Mouse (Mus musculus): ENCODE results near the gene Taf15. TPM values are rescaled to one million over a fixed set of nuclear protein-coding genes. Genes with fewer than 3 reads are reported as not detected.
A peak's percentile ranks its signal among the peaks of the same experiment; 100 is the strongest.

Gene Taf15
- polyA plus RNA-seq, 1 experiment from 2014 or later, result 11.9 TPM

DNA sequence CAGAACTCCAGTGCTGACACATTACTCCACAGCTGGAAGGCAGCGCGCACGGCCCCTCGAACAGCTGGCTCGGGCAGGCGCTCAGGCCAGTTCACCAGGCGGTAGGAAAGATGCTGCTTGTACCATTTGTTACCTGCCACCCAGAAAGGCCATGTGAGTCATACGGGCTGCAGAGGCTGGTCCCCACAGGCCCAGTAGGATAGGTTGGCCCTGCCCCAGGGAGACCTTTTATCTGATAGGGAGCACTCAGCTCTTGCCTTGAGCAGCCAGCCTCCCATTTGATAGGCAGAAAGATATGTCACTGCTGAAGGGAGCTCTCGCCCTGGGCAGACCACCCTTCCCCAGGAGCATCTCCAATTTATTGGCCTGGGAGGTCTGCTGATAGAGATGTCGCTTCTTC is 25.3 kb upstream of the Taf15 start:
- no peak for DNase-seq (ENCODE audit: low spot score)
- peaks cover 48% of the 10 kb centered on the region for H3K4me1 ChIP-seq
- WGBS, result 45% methylated on average over 10 of the region's 10 CpGs
- H3K36me3 ChIP-seq, result no peaks in the 10 kb centered on the region
- peaks cover 54% of the 10 kb centered on the region for H3K27me3 ChIP-seq (ENCODE audit: low read depth, poor library complexity, severe bottlenecking)
- no peaks in the 10 kb centered on the region for H3K9me3 ChIP-seq (replicated peaks)
- H3K4me3 ChIP-seq, result no peak overlapping the region
- 0 out of 2 replicates have a peak overlapping the region, but pooled peaks have one; percentile 42 for H3K27ac ChIP-seq

DNA sequence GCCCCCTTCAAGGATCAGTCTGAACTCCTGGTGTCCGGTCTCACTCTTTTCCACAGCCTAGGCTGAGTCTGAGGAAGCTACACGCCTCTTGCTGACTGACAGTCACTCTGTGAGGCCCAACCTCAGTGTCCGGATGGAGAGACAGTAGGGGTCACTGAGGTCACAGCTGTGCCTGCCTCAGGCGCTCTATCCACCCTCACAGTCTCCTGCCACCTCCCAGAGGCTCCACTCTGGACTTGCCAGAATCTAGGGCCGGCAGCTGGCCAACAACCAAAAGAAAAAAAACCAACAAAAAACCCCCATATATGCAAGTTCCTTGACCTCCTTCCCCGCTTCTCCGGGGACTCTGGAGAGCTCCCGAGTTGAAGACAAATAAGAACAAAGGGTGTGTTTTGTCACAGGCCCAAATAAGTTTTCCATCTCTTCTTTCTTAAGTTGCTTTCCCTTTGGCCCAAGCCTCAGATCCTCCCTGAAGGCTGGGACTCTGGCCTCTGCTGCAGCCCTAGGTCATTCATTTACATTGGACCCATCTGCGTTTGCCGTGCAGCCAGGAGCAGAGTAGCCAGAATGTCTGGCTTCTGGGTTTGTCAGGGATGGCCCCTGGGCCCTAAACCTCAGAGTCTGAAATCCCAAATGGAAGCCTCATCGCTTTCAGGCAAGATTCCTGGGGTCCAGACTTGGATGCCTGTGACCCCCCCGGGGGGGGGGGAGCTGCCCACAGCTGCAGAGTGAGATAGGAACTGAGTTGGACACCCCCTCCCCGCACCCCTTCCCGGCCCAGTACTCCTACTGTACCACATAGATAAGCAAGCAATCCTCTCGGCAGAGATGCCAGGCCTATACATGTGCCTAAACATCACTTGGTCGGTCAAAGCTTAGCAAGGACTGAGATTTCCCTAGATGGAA is 24.6 kb upstream of the Taf15 start:
- DNase-seq (ENCODE audit: low spot score), result no peak
- Histone ChIP-seq H3K9me3 (replicated peaks) (no peaks in the 10 kb centered on the region), H3K4me3 (no peak overlapping the region), H3K36me3 (no peaks in the 10 kb centered on the region), H3K27me3 (ENCODE audit: low read depth, poor library complexity, severe bottlenecking) (peaks cover 48% of the 10 kb centered on the region), H3K27ac (peak overlapping the region; percentile 42; the same call in 1 of the 2 replicates), H3K4me1 (peaks cover 44% of the 10 kb centered on the region)
- WGBS, result 38% methylated on average over 16 of the region's 16 CpGs

DNA sequence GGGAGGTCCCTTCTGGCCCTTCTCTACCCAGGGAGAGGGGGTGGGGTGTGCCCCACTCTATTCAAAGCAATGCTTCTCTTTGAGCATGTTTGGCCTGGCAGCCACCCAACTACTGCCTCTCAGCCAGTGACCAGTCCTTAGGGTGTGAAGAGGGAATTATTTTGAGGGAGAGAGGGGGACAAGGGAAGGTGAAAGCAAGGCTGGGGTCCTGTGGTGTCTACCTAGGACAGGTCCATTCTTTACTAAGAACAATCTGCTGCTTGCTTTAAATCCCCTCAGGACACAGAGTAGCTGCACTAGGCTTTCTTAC is 24.0 kb upstream of the Taf15 start:
- peaks cover 42% of the 10 kb centered on the region for H3K27me3 ChIP-seq (ENCODE audit: low read depth, poor library complexity, severe bottlenecking)
- no peak overlapping the region for H3K4me3 ChIP-seq
- DNase-seq (ENCODE audit: low spot score), result no peak
- peak overlapping the region; percentile 54; the same call in 1 of the 2 replicates for H3K27ac ChIP-seq
- no peaks in the 10 kb centered on the region for H3K36me3 ChIP-seq
- H3K9me3 ChIP-seq (replicated peaks), result no peaks in the 10 kb centered on the region
- peaks cover 38% of the 10 kb centered on the region for H3K4me1 ChIP-seq

DNA sequence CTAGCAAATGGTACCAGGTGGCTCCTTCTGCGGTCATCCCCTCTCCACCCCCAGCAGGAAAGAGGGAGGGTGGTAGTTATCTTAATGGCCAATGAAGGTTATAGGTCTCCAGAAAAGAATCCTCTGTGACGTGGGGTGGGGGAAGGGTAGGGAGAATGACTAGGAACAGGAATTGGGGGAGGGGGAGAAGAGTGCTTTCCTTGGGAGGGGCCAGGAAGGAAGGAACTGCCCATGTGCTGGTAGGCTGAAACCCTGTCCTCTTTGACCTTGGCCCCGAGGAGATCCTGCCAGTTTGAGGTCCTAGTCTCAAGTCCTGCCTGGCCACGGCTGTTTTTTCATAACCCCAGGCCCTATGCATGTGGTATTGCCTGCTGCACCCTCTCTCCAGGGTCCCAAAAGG is 23.6 kb upstream of the Taf15 start:
- H3K4me3 ChIP-seq, result no peak overlapping the region
- DNase-seq (ENCODE audit: low spot score), result no peak
- peaks cover 35% of the 10 kb centered on the region for H3K4me1 ChIP-seq
- H3K27ac ChIP-seq, result 0 out of 2 replicates have a peak overlapping the region, but pooled peaks have one; percentile 54
- H3K27me3 ChIP-seq (ENCODE audit: low read depth, poor library complexity, severe bottlenecking), result peaks cover 37% of the 10 kb centered on the region
- H3K9me3 ChIP-seq (replicated peaks), result no peaks in the 10 kb centered on the region
- no peaks in the 10 kb centered on the region for H3K36me3 ChIP-seq
- WGBS, result 21% methylated on average over 4 of the region's 4 CpGs

DNA sequence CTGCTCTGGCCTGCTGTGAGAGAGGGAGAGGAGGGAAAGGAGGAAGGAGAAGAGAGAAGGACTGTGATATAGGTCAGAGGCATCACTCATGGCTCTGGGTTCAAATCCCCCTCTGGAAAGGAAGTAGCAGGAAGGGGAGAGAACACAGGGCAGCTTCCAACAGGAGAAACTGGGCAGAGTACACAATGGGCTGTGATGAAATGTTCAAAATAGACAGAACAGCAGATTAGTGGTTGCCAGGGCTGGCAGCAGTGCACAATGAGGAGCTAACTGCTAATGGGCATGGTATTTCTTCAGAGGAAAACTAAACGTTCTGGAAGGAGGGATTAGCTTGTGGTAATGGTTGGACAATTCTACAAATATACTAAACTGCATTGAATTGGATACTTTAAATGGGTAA is 22.3 kb upstream of the Taf15 start:
- H3K27ac ChIP-seq, result no peak overlapping the region
- no peak for DNase-seq (ENCODE audit: low spot score)
- no peaks in the 10 kb centered on the region for H3K36me3 ChIP-seq
- 68% methylated on average over 1 of the region's 1 CpGs for WGBS
- peaks cover 25% of the 10 kb centered on the region for H3K27me3 ChIP-seq (ENCODE audit: low read depth, poor library complexity, severe bottlenecking)
- H3K9me3 ChIP-seq (replicated peaks), result no peaks in the 10 kb centered on the region
- peaks cover 40% of the 10 kb centered on the region for H3K4me1 ChIP-seq
- H3K4me3 ChIP-seq, result no peak overlapping the region

DNA sequence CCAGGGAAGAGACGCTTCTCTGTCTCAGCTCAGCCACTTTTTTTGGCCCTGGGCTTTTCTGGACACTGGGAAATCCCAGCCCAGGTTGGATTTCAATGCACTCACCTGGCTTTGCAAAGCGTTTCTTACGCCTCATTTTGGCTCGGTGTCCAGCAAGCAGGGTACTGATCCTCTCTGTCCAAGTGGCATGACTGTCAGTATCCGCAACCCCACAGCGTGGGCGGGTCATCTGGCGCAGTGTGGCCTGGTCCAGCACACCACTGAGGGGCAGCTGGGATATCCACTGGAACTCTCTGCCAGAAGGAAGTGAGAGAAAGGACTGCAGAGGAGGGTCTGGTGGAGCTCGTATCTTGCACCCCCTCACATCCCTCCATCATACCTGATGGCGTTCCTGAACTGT is 21.6 kb upstream of the Taf15 start:
- 90% methylated on average over 10 of the region's 10 CpGs for WGBS
- H3K27me3 ChIP-seq (ENCODE audit: low read depth, poor library complexity, severe bottlenecking), result peaks cover 18% of the 10 kb centered on the region
- H3K4me1 ChIP-seq, result peaks cover 44% of the 10 kb centered on the region

DNA sequence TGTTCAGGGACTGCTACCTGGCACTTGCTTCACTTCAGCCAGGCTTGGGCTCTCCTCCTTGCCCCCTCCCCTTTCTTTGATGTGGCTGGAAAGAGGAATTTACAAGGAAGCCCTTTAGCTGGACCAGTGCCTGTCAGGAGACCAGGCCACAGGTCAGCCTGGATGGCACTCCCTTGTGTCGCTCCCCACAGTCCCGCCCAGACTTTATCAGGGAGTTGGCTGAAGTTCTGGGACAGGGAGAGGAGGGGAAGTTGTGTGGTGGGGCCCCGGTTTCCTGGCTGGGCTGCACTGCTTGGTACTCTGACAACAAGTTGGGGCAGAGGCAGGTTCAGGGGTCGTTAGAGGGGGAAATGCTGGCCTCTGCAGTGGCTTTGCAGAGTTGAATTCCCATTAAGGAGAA is 18.3 kb upstream of the Taf15 start:
- H3K4me1 ChIP-seq, result peaks cover 43% of the 10 kb centered on the region
- no peak overlapping the region for H3K4me3 ChIP-seq
- H3K9me3 ChIP-seq (replicated peaks), result no peaks in the 10 kb centered on the region
- no peaks in the 10 kb centered on the region for H3K36me3 ChIP-seq
- no peak overlapping the region for H3K27ac ChIP-seq
- no peak for DNase-seq (ENCODE audit: low spot score)
- WGBS, result 8% methylated on average over 4 of the region's 4 CpGs
- H3K27me3 ChIP-seq (ENCODE audit: low read depth, poor library complexity, severe bottlenecking), result no peaks in the 10 kb centered on the region; the same call in 1 of the 2 replicates

More for the DNA sequence above, 21.6 kb upstream of the Taf15 start:
- Histone ChIP-seq H3K4me3 (no peak overlapping the region), H3K27ac (no peak overlapping the region), H3K9me3 (replicated peaks) (no peaks in the 10 kb centered on the region), H3K36me3 (no peaks in the 10 kb centered on the region)
- no peak for DNase-seq (ENCODE audit: low spot score)

DNA sequence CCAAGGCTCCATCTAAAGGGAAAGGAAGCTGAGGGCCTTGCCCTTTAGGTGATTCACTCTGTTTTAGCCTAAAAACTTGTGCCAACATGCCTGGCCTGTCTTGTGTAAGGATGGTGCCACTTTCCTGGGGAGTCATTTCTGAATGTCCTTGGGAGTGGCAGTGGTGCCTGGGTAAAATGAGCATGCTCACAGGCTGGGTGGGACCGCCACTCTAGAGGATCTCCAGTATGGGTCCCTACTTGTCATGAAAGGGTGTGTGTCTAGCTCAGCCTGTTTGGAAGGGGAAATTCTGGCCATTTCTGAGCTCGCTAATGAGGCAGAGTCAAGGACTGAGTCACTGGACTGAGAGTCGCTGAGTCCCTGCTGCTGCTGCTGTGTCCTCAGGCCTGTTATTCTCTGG is 17.3 kb upstream of the Taf15 start:
- H3K4me1 ChIP-seq, result peaks cover 40% of the 10 kb centered on the region
- no peak overlapping the region for H3K4me3 ChIP-seq
- 58% methylated on average over 3 of the region's 3 CpGs for WGBS
- H3K27ac ChIP-seq, result peak overlapping the region; percentile 2; the same call in 1 of the 2 replicates
- no peaks in the 10 kb centered on the region for H3K9me3 ChIP-seq (replicated peaks)
- peaks cover 9% of the 10 kb centered on the region for H3K27me3 ChIP-seq (ENCODE audit: low read depth, poor library complexity, severe bottlenecking)
- DNase-seq (ENCODE audit: low spot score), result no peak
- H3K36me3 ChIP-seq, result no peaks in the 10 kb centered on the region

DNA sequence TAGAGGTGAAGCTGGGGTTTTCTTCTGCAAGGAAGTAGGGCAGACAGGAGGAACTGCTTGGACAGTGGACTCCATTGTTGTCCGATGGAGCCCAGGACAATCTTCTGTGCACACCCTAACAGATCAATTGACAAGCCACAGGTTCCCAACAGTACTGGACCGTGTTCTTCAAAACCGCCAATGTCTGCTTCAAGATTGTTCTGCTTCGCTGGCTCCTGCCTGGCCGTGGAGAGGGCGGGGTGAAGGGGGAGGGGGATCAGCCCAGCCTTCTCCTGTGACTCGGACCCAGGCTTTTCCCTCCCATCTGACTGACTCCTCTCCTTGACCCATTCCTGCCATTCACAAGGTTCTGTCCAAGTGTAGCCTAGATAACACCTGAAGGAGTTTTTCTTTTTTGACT is 15.6 kb upstream of the Taf15 start:
- Histone ChIP-seq H3K27ac (no peak overlapping the region), H3K4me1 (peaks cover 42% of the 10 kb centered on the region), H3K9me3 (replicated peaks) (no peaks in the 10 kb centered on the region), H3K4me3 (no peak overlapping the region), H3K36me3 (no peaks in the 10 kb centered on the region), H3K27me3 (ENCODE audit: low read depth, poor library complexity, severe bottlenecking) (peaks cover 26% of the 10 kb centered on the region)
- 45% methylated on average over 7 of the region's 7 CpGs for WGBS
- no peak for DNase-seq (ENCODE audit: low spot score)

DNA sequence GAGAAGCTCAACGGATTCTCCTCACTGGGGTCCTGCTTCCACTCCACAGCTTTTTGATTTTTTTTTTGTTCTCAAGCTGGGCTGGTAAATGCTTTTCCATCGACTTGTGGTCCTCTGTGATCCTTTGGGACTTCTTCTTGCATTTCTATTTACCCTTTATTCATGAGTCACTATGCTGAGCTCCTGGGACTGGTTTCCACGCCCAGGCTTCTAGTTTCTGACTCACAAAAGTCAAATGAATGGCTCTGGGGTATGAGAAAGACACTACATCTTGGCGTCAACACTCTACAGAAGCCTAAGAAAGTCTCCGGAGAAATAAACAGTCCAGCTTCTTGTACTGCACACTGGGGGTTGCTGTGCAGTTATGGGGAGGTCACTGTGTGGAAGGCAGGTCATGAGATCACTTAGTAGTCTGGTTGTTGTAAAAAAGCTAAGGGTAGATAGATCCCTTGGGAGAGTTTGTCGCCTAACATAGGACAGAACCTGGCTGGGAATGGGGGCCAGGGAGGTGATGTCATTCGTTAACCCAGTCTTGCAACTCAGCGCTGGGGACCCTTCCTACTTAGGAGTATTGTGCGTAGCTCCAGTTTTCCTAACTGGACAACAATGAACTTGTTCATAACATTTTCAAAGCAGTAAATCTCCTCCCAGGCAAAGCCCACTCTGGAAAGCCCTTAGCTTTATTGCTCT is 14.8 kb upstream of the Taf15 start:
- Histone ChIP-seq H3K27ac (no peak overlapping the region; the same call in 1 of the 2 replicates), H3K9me3 (replicated peaks) (no peaks in the 10 kb centered on the region), H3K4me3 (no peak overlapping the region), H3K27me3 (ENCODE audit: low read depth, poor library complexity, severe bottlenecking) (peaks cover 34% of the 10 kb centered on the region), H3K4me1 (peaks cover 50% of the 10 kb centered on the region), H3K36me3 (no peaks in the 10 kb centered on the region)
- no peak for DNase-seq (ENCODE audit: low spot score)
- WGBS, result 71% methylated on average over 9 of the region's 9 CpGs

DNA sequence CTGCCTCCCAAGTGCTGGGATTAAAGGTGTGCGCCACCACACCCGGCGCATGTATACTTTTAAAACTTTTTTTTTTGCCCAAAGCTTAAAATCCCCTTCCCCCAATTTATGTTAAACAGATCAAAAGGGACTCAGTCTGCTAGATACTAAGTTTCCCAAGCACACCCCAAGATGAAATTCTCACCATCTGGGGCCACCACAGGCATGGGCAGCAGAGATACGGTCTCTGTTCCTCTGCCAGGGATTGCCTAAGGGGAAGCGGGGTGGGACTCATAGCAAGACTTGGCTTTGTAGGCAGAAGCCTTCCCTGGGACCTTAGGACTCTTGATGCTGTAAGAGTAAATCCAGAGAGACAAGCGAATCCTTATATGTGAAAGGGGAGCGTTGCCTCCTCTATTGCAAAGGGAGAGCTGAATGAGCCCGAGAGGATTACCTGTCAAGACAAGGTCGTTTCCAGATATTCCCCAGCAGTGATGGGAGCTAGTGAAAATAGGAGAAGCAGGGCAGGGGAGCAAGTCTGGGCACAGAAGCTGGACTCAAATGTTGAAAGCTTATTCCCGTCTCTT is 11.3 kb upstream of the Taf15 start:
- Histone ChIP-seq H3K36me3 (no peaks in the 10 kb centered on the region), H3K27me3 (ENCODE audit: low read depth, poor library complexity, severe bottlenecking) (peaks cover 68% of the 10 kb centered on the region), H3K4me3 (no peak overlapping the region), H3K4me1 (peaks cover 41% of the 10 kb centered on the region), H3K9me3 (replicated peaks) (no peaks in the 10 kb centered on the region), H3K27ac (no peak overlapping the region)
- DNase-seq (ENCODE audit: low spot score), result no peak
- WGBS, result 68% methylated on average over 10 of the region's 10 CpGs

DNA sequence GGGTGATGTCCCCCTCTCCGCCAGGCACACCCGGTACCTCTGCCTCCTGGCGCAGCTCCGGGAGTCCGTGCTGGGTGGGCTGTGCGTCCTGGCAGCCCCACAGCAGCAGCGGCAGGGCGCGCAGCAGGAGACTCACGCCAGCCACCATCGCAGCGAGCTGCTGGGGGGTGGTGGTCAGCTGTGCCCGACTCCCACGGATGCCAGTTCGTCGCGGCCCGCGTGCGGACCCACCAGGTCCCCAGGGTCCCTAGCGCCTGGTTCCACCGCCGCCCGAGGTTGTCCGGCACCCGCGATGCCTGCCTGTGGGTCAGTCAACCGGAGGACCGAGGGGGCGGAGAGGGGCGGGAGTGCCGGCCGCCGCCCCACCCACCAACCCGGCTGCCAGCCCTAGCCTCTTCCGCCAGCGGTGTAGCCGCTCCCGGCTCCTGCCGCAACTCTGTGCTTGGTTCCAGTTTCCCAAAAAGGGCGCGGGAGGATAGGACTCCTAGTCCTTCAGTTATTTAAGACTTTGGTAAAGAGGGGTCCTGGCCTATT is 10.1 kb upstream of the Taf15 start, which contains the start of gene Mmp28:
Gene Mmp28 (minus strand): TSS at position 361 of the 534 bp plus-strand sequence.
- DNase-seq (ENCODE audit: low spot score), result peak; percentile 62

More for the DNA sequence above, 10.1 kb upstream of the Taf15 start, which contains the start of gene Mmp28:
- peak within 1 kb of the TSS; percentile 68 for H3K27ac ChIP-seq
- H3K27me3 ChIP-seq (ENCODE audit: low read depth, poor library complexity, severe bottlenecking), result peaks cover 71% of the 10 kb centered on the region
- H3K9me3 ChIP-seq (replicated peaks), result no peaks in the 10 kb centered on the region
- H3K4me1 ChIP-seq, result peaks cover 37% of the 10 kb centered on the region
- no peaks in the 10 kb centered on the region for H3K36me3 ChIP-seq
- peak within 1 kb of the TSS; percentile 77 for H3K4me3 ChIP-seq
- WGBS, result under 1% methylated on average over 42 of the region's 42 CpGs
